Mouse (Mus musculus) heart, adult 2 months (tissue): ENCODE measurements around the gene Cct2.

Experiments
- CTCF ChIP-seq: fragments of 200-600 bp; IDR thresholded peaks from 2 replicates; pipeline ENCODE4 v1.8.1; 2022; ENCODE audit warnings: antibody characterized with exemption, mild to moderate bottlenecking, moderate library complexity
- EP300 ChIP-seq: fragments of 200-500 bp; IDR thresholded peaks from 2 replicates; pipeline ENCODE4 v1.6.1; 2011; ENCODE audit warnings: low read depth, low read length, control low read depth; ENCODE audit not compliant: insufficient read depth
- POLR2A ChIP-seq: fragments of 200-500 bp; IDR thresholded peaks from 2 replicates; pipeline ENCODE4 v1.6.1; 2011; ENCODE audit warnings: mild to moderate bottlenecking, low read depth, low read length, control low read depth; ENCODE audit not compliant: insufficient read depth

- TF ChIP-seq EP300 (no peak), POLR2A (no peak), CTCF (no peak)
Measured at GRCm38 (mm10) chr10:117096096-117096495, 32.5 kb upstream of the Cct2 start.
